Mouse (Mus musculus): ENCODE measurements around the gene Stx5a. TPM values are rescaled to one million over a fixed set of nuclear protein-coding genes. Genes with fewer than 3 reads are reported as not detected.

Stx5a gene
- total RNA-seq, 2 experiments from 2014 or later: 28.1 to 29.8 TPM

DNA sequence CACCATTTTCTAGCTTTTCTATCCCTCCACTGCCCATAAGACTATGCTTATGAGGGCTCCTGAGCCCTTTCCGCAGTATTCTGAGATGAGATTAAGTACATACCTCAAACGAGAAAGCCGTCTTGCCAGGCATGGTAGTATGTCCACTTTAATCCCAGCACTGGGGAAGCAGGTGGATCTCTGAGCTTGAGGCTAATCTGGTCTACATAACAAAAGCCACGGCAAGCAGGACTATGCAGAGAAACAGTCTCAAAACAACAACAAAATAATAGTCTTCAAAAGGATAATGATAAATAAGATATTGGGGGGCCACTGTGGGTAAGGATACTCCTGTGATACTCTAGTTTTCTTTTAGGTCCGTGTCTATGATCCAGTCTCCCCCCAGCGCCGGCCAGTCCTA, 2.3 kb upstream of the Stx5a start:
- intact Hi-C loops (cut with DNase I): no loop called here

DNA sequence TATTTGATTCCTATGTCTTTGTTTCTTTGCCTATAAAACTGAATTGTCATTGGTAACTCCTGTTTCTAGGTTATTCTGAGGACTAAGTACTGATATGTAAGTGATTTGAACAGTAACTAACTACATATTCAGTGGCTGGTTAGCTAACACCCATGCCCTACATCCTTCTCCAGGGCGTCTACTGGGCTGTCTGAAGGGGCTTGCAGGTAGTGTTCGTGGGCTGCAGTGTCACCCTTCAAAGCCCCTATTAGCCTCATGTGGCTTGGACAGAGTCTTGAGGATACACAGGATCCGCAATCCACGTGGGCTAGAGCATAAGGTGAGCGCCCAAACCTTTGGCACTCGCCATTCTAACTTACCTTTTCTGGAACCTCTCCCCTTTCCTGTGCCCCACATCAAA, 1.6 kb upstream of the Stx5a start:
- intact Hi-C loops (cut with DNase I): no loop called here

More for the DNA sequence above, 2.3 kb upstream of the Stx5a start:
- no peak for DNase-seq

DNA sequence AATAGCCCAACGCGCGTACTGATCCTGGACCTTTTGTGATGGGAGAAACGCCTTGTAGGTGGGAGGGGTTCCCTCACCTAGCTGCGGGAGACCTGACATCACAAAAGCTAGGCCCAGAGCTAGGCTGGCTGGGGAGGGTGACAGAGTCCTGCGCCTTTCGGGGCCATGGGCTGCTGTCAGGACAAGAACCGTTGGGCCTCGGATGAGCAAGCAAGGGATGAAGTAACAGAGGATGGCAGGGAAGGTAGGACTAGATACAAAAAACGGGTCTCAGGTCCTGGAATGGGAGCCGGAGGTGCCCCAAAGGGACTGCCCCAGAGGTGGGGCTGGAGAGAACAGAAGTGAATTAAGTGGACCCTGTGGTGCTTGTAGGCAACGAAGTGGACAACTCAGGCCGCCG, 610 bp upstream of the Stx5a start, which contains the start of gene 1700092M07Rik:
Gene 1700092M07Rik (plus strand): TSS at position 116 of the 400 bp plus-strand sequence.
- intact Hi-C loops (cut with DNase I): no loop called here
- DNase-seq: peak in 1 of 2 experiments; percentile 21

More for the DNA sequence above, 1.6 kb upstream of the Stx5a start:
- DNase-seq: no peak

DNA sequence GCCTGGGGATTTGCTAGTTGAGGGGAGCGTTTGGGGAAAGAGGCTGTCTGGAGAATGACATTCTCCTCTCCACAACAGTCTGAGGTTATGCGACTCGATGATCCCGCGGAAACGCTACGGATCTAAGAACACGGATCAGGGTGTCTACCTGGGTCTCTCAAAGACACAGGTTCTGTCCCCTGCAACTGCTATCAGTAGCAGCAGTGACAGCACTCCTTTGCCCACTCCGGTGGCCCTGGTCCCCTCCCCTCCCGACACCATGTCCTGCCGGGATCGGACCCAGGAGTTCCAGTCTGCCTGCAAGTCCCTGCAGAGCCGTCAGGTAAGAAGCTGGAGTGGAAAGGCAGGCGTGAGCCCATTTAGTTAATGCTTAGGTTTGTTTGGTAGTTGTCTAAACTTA, 963 bp downstream of the Stx5a start:
- intact Hi-C loops (cut with DNase I): no loop called here
- no peak for DNase-seq

DNA sequence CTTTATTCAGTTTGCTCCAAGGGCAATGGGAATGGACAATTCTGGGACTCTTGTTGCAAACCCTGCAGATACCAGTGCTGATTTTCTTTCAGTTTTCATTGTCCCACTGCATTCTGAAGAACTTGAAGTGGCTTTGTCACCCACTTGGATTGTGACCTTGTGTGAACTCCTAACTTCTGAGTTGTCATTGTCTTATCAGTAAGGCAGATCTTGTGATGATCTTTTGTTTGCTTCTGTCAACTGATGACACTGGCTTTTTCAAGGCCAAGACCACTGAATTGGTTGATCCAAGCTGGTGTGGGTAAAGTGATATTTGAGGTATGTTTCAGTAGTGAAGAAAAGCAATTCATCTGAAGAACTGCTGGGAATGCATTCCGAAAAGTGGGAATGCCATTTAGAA, 4.2 kb downstream of the Stx5a start:
- intact Hi-C loops (cut with DNase I): no loop called here
- no peak for DNase-seq

DNA sequence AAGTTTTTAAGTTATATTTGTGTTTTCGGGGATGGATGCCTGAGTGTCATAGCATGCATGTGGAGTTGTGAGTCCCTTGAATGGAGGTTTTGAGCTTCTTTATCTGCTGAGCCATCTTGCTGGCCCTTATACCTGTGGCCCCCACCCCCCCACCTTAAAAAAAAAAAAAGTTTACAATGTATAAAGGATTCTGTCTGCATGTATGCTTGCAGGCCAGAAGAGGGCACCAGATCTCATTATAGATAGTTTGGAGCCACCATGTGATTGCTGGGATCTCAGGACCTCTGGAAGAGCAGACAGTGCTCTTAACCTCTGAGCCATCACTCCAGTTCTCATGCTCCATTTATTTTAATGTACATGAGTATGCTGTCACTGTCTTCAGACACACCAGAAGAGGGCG, 6.2 kb downstream of the Stx5a start:
- intact Hi-C loops (cut with DNase I): no loop called here
- no peak for DNase-seq

DNA sequence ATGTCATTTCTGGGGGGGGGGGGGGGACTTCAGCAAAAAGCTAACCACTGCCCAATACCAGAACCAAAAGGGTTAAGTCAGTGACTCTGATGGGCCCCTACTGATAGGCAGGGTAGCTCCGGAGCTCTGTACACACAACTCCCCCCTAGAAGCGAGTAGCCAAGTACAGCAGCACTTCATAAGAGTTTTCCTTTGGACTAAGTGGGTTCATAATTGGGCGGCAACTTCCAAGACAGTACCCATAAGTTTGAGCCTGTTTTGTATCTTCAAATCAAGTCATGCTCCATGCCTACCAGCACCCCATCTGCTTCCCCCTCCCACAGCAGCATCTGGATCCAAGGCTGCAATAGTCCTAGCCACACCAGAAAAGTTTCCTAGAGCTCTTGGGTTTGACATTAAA, 14.4 kb downstream of the Stx5a start:
- intact Hi-C loops (cut with DNase I): loop anchor here (5.0 kb wide), 1 partner anchor 67 kb away; the partner anchor contains the start of gene Hnrnpul2
- DNase-seq: no peak

DNA sequence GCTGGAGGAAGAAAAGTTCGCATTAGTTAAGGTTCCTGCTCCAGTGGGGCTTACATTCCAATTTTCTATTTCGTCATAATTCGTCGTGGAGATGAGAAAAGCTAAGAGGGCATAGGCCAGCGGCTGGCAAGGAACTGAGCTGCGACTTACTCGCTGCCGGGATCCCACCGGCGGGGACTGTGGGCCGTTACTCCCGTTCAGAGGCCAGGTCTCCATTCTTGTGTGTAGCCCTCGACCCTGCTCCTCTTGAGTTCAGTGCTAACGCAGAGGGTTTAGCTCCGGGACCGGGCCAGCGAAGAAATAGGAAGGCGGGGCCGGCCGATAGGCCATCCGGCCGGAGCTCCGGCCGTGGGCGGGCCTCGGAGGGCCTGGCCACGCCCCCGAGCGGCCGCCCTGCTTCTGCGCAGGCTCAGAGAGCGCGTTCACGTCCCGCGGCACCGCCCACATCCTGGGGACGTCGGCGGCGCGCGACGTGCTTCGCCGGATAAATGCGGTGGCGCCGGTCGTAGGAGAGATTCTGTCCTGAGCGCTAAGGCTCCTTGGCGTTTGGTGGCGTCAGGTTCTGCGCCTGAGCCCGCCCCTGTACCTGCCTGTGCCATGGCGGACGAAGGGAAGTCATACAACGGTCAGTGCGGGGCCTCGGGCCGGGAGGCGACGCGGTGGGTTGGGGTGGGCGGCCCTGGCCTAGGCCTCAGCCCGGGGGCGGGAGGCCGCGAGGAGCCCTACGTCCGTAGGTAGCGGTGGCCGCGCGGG, 15.6 kb downstream of the Stx5a start, which contains the start of gene Nxf1:
Gene Nxf1 (plus strand): TSS at position 439 of the 753 bp plus-strand sequence.
- intact Hi-C loops (cut with DNase I): loop anchor here (5.0 kb wide), 1 partner anchor 65 kb away; the partner anchor contains the start of gene Hnrnpul2
- peak; percentile 92 to 93 for DNase-seq

DNA sequence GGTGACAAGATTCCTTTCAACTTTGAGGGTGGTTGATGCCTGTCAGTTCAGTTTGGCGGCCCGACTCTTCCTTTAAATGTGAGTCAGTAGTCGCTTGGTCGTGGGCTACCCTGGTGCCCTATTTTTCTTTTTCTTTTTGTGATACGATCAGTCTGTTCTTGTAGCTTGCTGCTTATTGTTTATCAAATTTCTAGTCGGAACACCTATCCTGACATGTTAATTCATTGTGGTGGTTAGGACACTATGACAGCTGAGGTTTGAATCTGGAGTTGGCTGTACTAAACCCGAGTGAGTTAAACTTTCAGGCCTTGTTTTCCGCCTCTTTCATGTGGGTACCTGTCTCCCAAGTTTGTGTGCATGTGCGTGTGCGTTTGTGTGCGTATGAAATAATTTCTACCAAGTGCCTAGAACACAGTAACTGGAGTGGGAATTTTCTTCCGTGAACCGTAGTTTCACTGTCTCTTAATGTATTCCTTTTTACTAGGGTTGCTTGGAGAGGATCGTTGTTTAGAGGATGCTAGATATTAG, 16.3 kb downstream of the Stx5a start:
- DNase-seq: no peak
- intact Hi-C loops (cut with DNase I): loop anchor here (5.0 kb wide), 1 partner anchor 65 kb away; the partner anchor contains the start of gene Hnrnpul2

DNA sequence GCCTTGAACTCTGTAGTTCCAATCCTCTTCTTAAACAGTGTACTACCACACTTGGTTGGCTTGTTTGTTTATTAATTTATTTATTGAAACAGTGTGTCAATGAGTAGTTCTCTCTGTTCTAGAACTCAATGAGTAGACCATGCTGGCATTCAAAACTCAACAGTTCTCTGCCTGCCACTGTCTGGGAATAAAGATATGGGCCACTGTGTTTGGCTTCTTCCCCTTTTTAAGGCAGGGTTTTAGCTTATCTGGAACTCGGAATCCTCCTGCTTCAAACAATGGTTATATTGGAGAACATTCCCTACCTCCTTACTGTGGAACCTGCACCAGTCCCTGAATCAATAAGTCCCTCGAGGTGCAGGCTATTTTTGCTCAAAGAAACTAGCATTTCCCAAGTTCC, 17.7 kb downstream of the Stx5a start:
- intact Hi-C loops (cut with DNase I): loop anchor here (5.0 kb wide), 1 partner anchor 63 kb away; the partner anchor contains the start of gene Hnrnpul2
- DNase-seq: no peak

DNA sequence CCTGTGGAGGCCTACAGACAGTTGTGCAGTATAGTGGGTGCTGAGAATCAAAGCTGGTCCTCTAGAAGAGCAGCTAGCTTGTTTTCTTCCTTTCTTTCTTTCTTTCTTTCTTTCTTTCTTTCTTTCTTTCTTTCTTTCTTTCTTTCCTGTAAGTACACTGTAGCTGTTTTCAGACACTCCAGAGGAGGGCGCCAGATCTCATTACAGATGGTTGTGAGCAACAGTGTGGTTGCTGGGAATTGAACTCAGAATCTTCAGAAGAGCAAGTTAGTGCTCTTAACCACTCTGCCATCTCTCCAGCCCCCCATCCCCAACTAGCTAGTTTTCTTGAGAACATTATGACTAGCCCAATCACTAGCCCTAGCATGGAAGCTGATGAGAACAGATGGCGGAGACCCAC, 19.5 kb downstream of the Stx5a start:
- intact Hi-C loops (cut with DNase I): no loop called here
- DNase-seq: no peak

DNA sequence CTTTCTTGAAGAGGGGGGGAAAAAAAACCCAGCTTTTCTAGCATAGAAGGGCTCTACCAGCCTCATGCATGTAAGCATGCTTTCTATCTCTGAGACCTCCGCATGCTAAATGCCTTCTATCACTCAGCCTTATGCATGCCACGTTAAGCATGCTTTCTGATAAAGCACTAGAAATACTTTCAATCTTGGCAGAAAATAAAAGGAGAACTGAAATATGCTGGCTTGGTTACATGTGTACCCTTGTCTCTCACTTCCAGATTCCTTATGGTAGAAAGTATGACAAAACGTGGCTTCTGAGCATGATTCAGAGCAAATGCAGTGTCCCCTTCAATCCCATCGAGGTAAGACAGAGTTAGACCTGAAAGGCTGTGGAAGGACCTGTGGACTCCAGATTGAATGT, 22.1 kb downstream of the Stx5a start:
- intact Hi-C loops (cut with DNase I): no loop called here
- DNase-seq: no peak

DNA sequence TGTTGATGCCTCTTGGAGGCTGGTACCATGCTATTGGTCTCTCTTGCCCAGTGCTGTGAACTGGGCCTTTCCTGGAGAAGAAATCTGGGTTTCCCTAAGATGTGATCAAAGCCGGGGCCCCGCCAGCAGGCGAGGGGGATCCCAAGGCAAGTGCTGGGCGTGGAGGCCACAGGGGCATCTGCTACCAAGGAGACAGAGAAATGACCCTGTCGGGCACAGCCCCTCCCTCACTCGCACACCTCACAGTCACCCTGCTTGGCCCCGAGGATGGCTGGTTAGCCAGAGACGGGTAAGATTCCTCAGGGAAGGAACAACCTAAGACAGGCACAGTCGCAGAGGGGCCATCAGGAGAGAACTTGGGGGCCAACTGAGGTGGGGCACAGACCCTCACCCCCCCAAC, 24.3 kb downstream of the Stx5a start:
- DNase-seq: no peak
- intact Hi-C loops (cut with DNase I): no loop called here

DNA sequence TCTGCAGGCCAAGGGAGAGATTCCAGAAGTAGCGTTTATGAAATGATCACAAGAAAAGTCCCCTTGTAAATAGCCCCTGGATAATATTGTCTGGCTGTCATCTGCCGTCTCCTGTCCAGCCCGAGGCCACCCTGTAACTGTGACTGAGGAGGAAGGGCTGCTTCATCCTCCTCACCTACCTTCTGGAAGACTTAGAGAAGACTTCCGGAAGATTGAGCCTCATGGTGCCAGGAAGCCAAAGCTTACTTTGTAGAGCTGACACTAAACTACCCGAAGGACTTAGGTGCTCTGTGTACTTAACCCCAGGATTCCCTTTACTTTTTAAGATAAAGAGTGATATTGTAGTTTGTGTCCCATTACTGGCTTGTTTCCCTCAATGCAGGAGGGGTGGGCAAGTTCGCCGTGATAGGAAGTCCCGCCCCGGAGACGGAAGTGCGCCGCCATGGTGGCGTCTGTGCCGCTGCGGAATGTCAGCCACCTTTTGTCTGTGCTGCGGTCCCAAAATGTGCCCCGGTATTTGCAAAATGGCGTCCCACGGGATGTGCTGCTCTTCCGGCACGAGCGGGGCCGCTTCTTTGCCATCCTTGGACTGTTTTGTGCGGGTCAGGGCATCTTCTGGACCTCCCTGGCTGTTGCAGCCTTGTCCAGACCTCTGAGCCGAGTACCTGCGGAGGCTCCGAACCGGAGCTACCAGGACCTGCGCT, 29.5 kb downstream of the Stx5a start, which contains the start of gene Tmem223:
Gene Tmem223 (plus strand): TSS at position 430 of the 704 bp plus-strand sequence.
- intact Hi-C loops (cut with DNase I): no loop called here

DNA sequence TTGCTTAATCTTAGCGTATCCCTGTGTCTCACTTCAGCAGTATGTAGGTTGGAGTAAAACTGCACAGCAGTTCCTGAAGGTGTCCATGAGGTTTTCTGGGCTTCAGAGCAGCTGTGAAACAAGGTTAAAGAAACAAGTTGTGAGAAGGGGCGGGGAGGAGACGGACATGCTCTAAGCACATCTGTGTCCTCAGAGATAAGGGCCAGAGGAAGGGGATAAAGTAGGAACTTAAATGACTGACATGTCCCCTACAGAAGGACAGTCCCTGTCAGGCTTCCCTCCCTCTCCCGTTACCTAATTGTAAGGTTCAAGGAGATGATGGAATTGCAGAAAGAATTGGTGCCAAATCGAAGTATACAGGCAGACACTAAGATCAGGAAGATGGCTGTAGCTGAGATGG, 31.8 kb downstream of the Stx5a start:
- intact Hi-C loops (cut with DNase I): no loop called here
- DNase-seq: no peak

More for the DNA sequence above, 29.5 kb downstream of the Stx5a start, which contains the start of gene Tmem223:
- DNase-seq: peak; percentile 84 to 85

DNA sequence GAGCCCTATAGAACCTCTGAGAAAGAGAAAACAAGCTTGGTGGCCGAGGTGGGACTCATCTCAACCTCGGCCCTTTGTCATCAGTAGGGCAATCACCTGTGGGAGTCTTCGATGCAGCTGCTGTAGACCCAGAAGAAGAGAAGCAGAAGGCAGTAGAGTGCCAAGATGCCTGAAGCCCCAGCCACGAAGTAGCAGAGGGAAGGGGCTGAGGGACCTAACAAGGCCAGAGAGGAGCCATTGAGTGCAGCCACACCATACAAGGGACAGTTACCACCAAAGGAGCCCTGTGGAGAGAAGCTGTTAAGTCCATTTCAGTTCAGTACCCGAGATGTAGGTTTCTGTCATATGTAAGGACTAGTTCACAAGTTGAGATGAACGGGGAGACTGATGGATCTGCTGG, 32.2 kb downstream of the Stx5a start:
- no peak for DNase-seq
- intact Hi-C loops (cut with DNase I): no loop called here

DNA sequence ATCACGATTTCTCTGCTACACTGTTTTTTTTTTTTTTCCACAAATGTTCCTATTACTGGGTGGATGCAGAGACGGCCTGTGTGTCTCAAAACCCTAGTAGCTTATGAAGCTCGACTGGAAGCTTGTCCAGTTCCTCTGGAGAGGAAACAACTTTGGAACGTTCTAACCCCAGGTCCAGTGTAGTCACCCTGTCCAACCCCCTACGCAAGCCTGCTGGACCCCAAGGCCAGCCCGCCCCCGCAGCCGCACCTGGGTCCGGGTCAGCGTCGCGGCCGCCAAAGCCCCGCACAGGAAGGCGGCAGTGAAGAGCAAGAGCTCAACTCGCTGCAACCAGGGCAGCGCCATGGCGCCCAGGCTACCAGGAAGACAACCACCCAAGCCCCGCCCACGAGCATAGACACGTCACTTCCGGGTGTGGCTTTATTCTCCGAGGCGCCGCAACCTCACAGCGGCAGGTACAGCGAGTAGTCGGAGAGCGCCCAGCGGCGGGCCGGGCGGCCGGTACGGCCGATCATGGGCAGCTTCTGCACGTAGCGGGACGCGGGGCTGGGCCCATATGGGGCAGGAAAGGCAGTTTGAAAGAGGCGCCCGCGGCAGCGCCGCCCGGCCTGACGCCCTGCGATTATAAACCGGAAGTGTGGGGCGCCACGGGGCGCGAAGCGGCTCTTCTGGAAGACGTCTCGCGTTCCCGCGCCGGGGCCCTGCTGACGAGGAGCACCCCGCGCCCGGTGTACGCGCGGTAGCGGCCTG, 33.0 kb downstream of the Stx5a start, which contains the start of gene Tmem179b:
Gene Tmem179b (minus strand): TSS at position 382 of the 750 bp plus-strand sequence.
- DNase-seq: peak; percentile 96 to 99
- intact Hi-C loops (cut with DNase I): no loop called here

DNA sequence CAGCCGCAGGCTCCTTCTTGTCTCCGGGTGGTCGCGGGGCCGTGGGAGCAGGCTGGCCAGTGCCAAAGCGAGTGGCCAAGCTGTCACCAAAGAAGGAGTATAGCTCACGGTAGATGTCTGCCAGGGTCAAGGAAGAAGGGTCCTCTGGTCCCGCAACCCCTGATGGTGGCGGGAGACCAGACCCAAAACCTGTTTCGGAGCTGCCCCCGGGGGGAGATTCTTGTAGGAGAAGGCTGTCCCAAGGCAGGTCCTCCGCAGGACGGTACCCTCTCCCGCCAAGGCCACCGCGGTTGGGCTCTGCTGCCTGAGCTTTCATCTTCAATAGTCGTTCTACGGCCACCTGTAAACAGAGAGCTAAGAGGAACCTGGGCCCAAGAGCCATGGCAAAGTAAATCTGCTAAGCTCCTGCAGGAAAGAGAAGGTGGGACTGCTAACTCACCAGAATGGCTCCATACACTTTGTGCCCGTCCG, 33.8 kb downstream of the Stx5a start:
- intact Hi-C loops (cut with DNase I): no loop called here
- DNase-seq: no peak

DNA sequence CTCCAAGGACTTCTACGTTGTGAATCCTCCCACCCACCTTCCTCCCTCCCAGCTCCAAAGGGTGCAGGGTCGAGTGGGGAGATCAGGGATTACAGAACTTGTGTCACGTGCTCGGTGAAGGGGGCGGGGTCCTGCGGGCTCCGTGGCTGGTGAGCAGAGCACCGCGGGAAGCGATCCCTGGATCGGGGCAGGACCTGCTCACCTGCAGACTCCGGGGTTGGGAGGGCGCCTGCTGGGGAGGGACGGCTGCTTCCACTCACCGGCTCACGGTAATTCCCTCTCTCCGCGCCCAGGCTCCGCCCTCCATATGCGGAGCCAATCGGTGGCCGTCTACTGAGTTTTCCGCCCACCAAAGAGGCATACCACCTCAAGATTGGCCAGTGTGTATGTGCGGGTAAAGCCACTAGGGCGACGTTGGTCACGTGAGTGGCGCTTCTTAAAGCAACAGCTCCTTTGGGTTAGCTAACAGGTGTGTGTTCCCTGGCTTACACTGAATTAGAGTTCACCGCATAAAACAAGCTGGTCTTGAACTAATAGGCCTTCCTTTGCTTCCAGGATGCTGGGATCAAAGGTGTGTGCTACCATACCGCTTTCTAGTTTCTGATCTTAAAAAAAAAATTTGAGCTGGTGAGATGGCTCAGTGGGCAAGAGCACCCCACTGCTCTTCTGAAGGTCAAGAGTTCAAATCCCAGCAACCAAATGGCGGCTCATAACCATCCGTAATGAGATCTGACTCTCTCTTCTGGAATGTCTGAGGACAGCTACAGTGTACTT, 45.0 kb downstream of the Stx5a start, which contains the start of gene Taf6l:
Gene Taf6l (minus strand): TSS at position 410 of the 774 bp plus-strand sequence.
- DNase-seq: peak; percentile 86 to 87
- intact Hi-C loops (cut with DNase I): no loop called here

All from heart, postnatal 36 days (tissue).